Mouse (Mus musculus): ENCODE results near the gene Ddah1.

Ddah1 gene

DNA sequence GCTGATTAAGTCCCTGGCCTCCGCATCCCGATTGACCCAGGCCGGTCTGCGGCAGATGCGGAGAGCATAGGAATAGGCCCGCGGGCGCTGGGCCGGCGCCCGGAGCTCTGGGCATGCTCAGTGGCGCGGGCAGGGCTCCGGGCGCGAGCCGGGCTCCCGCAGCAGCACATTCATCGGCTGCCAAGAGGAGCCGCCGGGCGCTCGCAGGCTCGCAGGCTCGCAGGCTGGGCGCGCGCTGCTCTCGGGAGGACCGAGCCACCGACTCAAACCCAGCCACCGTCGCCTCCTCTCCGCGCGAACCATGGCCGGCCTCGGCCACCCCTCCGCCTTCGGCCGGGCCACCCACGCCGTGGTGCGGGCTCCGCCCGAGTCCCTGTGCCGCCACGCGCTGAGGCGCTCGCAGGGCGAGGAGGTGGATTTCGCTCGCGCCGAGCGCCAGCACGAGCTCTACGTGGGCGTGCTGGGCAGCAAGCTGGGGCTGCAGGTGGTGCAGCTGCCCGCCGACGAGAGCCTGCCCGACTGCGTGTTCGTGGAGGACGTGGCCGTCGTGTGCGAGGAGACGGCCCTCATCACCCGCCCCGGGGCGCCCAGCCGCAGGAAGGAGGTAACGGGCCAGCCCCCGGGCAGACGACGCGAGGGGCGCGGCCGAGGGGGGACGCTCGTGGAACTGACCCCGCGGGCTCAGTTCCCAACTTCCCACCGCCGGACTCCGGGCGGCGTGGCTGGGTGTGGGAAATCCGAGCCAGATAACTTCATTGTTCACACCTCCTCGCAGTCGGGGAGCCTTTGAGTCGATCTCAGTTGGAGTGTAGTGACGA lies at the start of gene Ddah1:
TSS of gene Ddah1 (plus strand) at position 115 of the 818 bp plus-strand sequence.
- no peak for DNase-seq (ENCODE audit: low spot score in 2 of 2)

DNA sequence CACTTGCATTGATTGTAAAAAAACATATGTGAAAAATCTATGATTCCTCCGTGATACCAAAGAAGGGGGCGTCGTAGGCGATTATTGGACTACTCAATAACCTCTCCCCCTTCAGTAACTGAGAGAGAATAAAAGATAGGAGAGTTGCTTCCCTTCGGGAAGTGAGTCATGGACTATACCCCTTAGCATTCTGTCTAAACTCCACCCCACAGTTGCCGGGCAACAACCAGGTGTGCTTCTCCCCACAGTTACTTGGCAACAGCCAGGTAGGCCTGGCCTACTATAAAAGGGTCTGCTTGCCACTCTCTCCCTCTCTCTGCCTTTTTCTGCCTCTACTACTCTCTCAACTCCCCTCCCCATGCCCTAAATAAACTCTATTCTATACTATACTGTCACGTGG lies 42.6 kb upstream of the Ddah1 start:
- no peak for DNase-seq (ENCODE audit: low spot score in 2 of 2)

DNA sequence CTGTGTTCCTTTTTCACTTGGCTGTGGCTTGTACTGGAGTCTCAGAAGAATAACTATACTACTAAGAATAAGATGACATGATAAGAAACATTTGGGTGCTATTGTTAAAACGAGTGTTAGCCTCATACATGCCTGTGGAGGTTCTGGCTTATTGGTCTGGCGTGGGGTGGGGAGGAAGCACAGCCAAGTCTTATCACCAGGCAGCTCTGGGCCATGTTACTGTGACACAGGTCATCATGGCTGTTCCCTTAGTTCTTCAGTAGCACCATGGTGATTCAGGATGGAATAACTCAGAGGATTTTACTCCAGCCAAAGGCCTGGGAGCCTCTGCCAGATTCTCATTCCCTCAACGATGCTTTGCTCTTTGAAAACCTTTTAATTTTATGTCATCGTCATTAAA lies 38.8 kb upstream of the Ddah1 start:
- no peak for DNase-seq (ENCODE audit: low spot score in 2 of 2)

DNA sequence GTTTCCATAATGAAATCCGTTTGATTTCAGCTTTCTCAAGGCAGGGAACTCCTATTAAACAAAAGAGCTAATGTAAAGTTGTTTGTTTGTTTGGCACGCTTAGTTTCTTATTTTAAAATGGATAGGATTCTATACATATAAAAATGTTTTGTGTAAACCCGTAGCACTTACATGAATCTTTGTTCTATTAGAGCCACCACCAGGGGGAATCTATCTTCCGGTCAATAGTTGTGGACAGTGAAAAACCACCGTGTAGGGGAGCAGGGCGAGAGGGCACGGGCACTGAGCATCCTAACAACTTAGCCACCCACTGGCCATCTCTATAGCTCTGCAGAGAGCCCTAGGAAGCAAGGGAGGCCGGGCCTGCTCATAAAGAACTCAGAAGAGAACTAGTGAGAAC lies 33.4 kb upstream of the Ddah1 start:
- no peak for DNase-seq (ENCODE audit: low spot score in 2 of 2)

DNA sequence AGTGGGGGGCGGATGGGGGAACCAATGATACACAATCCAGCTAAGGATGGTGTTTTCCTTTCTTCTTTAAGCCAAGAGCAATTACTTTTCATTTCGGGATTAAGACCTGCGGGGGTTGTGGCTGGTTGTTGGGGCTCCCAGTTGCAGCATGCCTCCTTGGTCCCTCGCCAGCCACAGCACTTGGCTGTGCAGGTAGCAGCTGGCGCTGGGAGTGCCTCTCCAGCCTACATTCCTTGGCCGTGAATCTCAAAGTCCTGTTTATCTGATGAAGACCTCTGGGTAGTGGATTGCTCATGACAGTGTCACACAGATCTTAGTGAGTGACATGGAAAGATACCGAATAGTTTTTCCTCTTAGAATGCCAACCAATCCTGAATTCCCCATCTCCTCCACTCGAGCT lies 30.1 kb upstream of the Ddah1 start:
- no peak for DNase-seq (ENCODE audit: low spot score in 2 of 2)

DNA sequence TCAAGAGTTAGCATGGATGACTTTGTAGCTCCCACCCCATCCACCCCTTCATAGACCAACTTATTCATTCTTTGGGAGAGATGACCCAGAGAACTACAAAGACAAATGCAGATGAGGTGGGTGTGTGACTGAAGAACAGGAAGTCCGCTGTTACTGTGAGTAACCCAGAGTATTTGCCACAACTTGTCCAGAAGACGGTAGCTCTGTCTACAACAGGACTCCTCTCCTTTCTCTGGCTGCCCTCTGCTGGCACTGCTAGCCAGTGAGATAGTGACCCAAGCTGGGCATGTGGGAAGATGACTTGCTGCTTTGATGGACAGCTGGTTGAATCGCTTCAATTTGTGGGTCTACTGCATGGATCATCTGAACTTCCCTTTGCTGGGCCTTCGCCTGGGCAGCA lies 28.9 kb upstream of the Ddah1 start:
- DNase-seq (ENCODE audit: low spot score in 2 of 2): no peak

DNA sequence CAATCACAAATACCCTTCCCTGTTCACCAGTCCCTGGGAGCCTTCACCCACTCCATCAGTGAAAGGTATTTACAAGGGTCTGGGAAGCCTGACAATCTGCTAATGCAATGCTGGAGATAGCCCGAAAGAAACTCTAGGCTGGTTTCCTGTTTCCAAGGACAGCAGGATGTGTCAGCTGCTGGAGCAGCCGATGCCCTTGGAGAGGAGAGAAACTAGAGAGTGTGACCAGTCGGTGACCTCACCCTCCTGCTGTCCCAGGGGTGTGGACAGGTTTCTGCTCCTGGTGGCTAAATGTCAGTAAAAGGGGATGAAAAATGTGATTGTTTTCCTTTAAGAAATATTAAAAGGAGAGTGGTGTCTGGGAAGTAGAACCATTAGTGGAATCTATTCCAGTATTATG lies 28.4 kb upstream of the Ddah1 start:
- no peak for DNase-seq (ENCODE audit: low spot score in 2 of 2)

DNA sequence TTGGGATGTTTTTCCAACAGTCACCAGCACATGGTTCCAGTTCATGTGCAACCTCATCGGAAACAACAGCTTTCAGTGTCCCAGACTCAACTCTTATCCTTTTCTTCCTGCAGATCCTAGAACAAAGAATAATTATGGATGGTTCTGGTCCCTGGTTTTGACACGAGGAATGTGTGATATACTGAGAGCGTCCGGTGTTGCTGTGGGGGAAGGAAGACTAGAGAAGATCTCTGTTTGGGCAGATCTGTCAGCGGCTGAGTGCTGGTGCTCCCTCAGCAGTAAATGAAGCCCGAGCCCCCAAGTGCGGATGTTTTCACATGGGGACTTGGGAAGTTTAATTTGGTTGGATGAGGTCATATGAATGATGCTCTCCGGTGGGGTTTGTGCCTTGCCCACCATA lies 23.6 kb upstream of the Ddah1 start:
- no peak for DNase-seq (ENCODE audit: low spot score in 2 of 2)

DNA sequence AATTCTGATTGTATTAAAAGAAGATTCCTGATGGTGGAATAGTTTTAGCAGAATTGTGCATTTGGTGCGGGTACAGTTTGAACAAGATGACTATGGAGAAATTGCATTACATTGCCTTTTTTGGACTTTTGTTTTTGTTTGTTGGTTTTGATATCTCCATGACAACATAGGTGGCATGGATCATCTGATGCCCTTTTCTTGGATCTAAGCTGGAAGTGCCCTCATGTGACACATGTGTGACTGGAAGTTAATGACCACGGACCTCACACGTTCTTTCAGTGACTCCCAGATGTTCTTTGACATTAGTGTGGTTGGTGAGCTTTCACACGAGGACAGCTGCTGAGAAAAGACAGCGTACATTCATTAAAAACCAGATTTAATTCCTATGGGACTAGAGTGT lies 21.9 kb upstream of the Ddah1 start:
- DNase-seq (ENCODE audit: low spot score in 2 of 2): no peak

DNA sequence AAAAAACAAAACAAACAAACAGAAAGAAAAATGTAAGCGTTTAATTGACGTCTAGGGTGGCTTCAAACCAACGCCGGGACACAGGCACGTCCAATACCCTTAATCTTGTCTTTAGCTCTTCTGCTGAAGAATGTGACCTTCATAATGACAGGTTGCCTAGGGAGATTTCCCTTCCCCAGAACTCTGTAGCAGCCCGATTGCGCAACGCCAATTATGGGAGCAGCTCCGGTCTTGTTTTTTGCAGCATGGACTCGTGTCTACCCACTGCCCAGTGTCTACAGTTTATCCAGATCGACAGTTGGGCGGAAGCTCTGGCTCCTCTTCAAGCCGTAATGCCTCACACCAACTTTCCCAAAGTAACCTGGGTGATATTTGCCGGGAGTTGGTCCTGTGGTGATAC lies 19.8 kb upstream of the Ddah1 start:
- DNase-seq (ENCODE audit: low spot score in 2 of 2): no peak

DNA sequence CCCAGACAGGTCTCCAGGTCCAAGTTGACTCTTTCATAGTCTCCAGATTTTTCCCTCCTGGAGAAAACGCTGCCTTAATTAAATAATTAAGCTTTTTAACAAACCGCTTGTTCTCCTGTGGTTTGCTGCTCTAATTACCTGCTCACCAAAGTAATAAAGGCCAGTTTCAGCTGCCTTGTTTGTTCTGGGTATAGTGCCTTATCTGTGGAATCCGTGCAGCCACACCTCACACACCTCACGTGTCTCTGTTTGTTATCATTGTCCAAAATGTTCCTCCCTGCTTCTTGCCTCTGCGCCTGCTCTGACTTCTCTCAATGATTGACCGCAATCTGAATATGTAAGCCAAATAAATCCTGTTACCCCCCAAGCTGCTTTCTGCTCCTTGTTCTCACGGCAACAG lies 18.6 kb upstream of the Ddah1 start:
- no peak for DNase-seq (ENCODE audit: low spot score in 2 of 2)

DNA sequence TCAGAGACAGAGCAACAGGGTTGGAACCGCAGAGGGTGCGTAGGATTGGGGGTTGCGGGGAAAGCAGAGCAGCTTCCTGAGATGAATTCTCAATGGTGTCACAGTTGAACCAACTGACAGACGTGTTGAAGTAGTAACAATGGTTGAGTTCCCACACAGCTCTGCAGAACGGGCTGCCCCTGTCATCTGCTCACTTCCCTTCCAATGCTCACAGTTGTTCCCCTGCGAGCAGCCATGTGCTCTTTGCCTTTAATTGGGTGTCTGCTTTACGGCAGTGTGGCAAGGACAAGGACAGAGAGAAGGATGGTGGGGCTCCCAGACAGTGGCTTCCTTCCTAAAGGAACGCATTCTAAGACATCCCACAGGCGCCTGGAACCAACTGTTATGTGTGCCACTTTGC lies 15.4 kb upstream of the Ddah1 start:
- DNase-seq (ENCODE audit: low spot score in 2 of 2): no peak

DNA sequence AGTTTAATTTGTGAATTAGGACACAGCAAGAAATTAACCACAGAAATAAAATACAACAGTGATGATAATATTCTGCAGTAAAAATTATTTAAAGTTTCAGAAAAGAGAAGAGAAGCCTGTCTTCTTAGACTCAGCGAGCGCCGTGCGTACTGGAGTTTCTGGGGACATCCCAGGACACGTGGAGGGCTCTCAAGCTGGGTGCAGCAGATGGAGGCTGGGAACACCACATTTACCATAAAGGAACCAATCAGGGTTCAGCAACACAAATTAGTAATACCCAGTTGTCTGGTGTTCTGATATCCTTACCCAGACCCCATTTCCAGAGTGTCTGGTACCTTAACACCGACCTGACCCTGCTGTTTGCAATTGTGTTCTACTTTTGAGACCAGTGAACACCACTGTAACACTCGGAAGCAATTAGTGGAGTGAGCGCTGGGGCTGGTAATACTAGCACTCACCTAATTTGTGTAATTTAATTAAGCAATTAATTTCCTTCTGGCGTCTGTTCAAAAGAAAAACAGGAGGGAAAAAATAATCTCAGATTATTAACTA lies 14.9 kb upstream of the Ddah1 start:
- no peak for DNase-seq (ENCODE audit: low spot score in 2 of 2)

DNA sequence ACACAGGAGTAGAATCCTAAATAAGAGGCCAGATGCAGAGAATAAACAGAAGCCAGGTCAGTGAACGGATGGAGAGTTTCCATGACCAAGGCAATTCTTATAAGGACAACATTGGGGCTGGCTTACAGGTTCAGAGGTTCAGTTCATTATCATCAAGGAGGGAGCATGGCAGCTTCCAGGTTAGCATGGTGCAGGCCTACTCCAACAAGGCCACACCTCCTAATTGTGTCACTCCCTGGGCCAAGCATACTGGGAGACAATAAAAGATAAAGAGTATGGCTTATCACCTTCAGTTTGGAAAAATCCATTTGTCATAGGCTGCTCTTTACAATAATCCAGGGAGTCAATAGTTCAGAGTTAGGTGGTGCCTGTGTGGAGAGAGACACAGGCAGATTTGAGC lies 9.8 kb upstream of the Ddah1 start:
- DNase-seq (ENCODE audit: low spot score in 2 of 2): no peak

DNA sequence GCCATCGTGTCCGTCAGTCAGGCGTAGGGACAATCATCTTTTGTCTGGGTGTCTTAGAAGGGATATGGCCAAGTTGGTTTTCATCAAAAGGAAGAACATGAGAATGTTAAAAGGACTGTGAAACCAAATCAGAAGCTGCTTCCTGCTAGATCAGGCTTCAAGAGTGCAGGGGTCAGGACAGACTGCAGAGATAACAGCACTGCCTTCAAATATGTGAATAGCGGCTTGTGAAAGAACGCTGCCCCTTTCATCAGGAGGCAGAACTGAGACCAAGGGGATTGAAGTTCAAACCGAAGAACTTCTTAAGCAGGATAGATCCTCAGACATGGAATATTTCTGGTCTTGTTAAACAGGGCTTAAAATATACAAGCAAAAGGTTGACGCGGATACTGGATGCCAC lies 2.0 kb upstream of the Ddah1 start:
- DNase-seq (ENCODE audit: low spot score in 2 of 2): no peak

DNA sequence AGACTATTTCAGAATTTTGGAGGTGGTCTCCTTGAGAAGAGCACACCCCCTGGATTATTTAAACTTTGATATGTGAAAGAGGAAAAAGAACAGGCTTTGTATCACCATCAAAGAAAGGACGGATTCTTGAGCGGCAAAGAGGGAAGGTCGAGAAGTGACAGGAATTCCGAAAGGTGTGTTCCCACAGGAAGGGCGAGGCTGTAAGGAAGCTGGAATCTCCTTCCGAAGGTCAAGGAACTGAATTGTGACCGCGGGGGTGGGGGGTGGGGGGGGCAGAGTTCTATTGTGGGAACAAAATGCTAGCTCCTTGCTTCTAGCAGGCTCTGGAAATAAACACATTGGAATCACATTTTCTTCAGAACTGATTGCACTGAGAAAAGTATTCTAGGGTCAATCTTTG lies 1.3 kb upstream of the Ddah1 start:
- DNase-seq (ENCODE audit: low spot score in 2 of 2): no peak

DNA sequence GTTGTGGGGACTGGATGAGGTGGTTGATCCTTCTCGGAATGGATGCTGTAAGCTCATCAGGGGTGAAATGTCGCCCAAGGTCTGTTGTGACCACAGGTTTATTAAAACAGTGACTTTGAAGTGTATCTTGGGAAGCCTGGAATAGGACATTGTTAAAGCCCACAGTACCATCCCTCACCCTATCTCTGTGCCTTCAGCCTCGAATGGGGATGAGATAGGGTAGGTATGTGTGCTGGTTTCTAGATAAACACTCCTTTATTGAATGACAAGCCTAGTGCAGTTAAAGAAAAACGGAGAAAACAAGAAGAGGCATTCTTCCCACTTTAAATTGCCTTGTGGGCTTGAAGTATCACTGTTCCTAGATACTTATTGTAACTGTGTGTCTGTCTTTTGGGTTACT lies 631 bp upstream of the Ddah1 start:
- no peak for DNase-seq (ENCODE audit: low spot score in 2 of 2)

DNA sequence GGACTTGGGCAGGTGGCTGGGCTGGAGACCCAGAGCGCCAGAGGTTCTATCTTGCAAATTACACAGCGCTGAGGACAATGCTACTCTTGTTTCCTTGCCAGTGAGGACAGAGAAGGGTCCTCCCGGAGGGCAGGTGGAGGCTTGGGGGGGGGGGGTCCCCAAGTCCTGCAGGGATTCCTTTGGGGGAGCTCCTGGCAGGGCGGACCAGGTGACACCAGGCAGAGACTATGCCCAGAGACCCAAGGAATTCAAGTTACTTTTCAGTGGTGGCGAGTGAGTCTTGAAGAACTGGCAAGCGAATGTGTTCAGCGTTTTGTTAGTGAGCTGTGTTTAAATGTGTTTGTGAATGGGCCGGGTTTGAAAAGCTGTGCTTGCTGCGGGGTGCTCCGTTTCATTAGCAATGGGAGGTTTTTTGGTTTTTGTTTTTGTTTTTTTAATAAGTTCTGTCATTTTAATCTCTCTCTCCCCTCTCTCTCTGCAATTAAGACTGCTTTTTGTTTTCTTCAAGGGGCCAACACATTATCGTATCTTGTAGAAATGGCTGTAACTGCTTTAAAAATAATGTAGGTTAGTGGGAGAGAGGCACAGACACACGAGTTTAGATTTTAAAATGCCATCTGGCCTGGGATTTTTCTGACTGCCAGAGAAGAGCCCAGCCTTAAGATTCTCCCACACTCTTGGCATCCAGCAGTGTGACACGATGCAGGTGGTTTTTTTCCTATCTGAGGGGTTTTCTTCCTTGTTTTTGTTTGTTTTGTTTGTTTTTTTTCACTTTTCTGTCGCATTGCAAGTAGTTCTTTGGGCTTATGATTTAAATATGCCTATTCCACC lies 1.1 kb downstream of the Ddah1 start:
- DNase-seq (ENCODE audit: low spot score in 2 of 2): no peak

DNA sequence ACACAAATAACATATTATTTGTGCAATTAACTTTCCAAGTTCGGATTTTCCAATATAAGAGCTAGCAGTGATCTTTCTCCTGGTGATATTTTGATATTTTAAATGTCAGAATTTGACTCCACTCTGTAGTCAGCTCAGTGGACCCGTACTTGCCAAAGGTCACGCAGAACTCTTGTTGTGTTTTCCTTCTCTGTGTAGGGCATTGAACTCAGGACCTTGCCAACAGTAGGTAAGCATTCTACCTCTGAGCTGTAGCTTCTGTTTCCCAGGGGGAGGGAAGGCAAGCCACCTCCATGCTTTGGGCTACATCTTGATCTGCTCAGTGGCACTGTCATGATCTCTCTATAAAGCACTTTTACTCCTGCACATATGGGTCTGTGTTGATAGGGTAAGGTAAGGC lies 2.1 kb downstream of the Ddah1 start:
- DNase-seq (ENCODE audit: low spot score in 2 of 2): no peak

DNA sequence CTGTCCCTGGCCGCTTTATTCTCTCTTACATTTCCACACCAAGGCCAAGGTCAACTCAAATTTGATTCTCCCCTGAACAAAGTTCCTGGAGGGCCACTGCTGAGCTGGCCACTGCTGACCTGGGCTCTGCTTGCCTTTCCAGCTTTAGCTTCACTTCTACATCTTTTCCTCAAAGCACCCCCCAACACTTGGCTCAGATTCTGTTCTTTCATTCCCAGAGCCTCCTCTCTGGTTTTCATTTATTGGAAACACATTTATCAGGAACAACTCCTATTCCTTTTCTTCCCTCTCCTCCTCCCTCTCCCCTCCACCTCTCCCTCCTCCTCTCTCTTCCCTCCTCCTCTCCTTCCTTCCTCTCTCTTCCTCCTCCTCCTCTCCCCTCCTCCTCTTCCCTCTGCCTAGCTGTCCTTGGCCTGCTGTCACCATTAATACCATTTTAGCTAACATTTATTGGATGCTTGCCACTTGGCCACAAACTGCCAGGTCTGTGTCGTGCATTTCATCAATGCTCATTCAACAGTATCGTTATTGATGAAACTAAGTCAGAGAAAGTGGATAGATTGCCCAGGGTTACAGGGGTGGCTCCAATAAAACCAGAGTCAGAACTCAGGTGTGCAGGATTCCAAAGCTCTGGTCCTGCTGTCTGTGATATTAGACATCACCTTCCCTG lies 3.2 kb downstream of the Ddah1 start:
- DNase-seq (ENCODE audit: low spot score in 2 of 2): no peak

DNA sequence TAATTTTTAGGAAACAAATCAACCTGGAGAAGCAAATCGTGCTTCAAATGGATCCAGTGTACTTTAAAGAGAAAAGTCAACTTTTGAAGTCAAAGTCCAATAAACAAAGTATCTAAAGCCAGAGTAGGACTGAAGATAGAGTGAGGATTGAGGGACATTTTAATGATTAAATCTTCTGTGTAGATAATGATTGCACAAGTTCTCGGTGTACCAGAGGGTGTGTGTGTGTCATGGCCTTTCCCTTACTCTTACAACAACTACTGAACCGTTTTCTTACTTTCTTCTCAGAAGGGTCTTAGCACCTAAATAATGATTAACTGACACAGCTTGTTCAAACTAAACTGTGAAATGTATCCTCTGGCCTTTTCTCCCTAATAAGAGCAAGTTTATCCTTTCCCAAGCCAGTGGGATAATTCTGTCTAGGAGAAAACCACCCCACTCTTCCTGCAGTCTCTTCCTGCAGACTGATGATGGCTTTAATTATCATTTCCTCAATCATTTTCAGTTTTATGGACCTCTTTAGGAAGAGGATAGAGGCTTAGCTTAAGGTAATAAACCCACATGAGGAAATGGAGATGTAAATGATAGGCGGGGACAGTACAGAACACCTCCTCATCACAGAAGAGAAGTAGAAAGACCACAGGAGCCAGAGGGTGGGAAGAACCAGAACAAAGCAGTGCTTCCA lies 4.6 kb downstream of the Ddah1 start:
- DNase-seq (ENCODE audit: low spot score in 2 of 2): no peak

DNA sequence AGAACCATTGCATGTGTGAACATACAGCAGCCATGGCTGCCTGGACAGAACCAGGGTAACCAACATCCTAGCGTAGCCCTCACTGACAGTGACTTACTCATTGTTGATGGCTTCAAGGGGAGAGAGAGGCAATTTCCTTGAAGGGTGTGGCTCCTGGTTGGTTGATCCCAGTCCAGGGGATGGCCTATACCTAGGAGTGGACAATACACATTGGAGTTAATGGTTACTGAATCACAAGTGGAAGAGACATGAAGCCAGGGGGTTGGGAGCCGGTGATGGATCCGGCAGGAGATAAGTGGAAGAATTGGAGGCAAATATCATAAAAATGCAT lies 5.1 kb downstream of the Ddah1 start:
- no peak for DNase-seq (ENCODE audit: low spot score in 2 of 2)

Data from natural killer cell, adult 2 months (primary cell).